In genomic region chr4:155972651-155973050, GRCm38 (mm10) we compare ENCODE assay signal across 20 mouse cellular contexts.
"Had no signal": no experiment of that assay in that cellular context is flagged by ENCODE, and none has a peak within 500 bp of the region (broad histone marks: within the 10 kb centered on the region; RNA-seq: fewer than 3 reads in every experiment).

No protein-coding gene starts in this region.

- H3K36me3 ChIP-seq: limb, embryonic 12.5 days; liver, embryonic 12.5 days; lung, embryonic 15.5 days; midbrain, embryonic 15.5 days; neural tube, embryonic 12.5 days; neural tube, embryonic 15.5 days had no signal

- DNase-seq: kidney, adult 18-20 months; kidney, postnatal 36 days; layer of hippocampus, postnatal 36 days; liver; lung, adult 18-20 months; lung, postnatal 10 days; lung, postnatal 36 days; thymus, adult 18-20 months; thymus, postnatal 36 days had no signal

- H3K27ac ChIP-seq: kidney, postnatal 0 days; left cerebral cortex, adult 2 months; limb, embryonic 12.5 days; liver, embryonic 12.5 days; liver, embryonic 15.5 days; lung, embryonic 15.5 days; midbrain, embryonic 15.5 days; neural tube, embryonic 12.5 days; neural tube, embryonic 15.5 days had no signal

- H3K4me1 ChIP-seq: limb, embryonic 12.5 days; lung, embryonic 15.5 days; midbrain, embryonic 15.5 days; neural tube, embryonic 12.5 days; neural tube, embryonic 15.5 days had no signal

- H3K27me3 ChIP-seq: limb, embryonic 12.5 days; liver, embryonic 12.5 days; liver, embryonic 15.5 days; lung, embryonic 15.5 days; midbrain, embryonic 15.5 days; neural tube, embryonic 12.5 days; neural tube, embryonic 15.5 days had no signal

- ATAC-seq: liver, embryonic 12.5 days; midbrain, embryonic 15.5 days had no signal

- H3K4me3 ChIP-seq: left cerebral cortex, adult 2 months; limb, embryonic 12.5 days; liver, embryonic 12.5 days; liver, embryonic 15.5 days; lung, embryonic 15.5 days; megakaryocyte, embryonic 14.5 days; midbrain, embryonic 15.5 days; neural tube, embryonic 12.5 days; neural tube, embryonic 15.5 days had no signal

- H3K4me2 ChIP-seq: limb, embryonic 12.5 days; liver, embryonic 12.5 days; liver, embryonic 15.5 days; lung, embryonic 15.5 days; midbrain, embryonic 11.5 days; midbrain, embryonic 15.5 days; neural tube, embryonic 12.5 days; neural tube, embryonic 15.5 days had no signal

- H3K9ac ChIP-seq: limb, embryonic 12.5 days; liver, embryonic 12.5 days; liver, embryonic 15.5 days; lung, embryonic 15.5 days; midbrain, embryonic 15.5 days; neural tube, embryonic 12.5 days; neural tube, embryonic 15.5 days had no signal

- H3K9me3 ChIP-seq: limb, embryonic 12.5 days; liver, embryonic 12.5 days; liver, embryonic 15.5 days; lung, embryonic 15.5 days; megakaryocyte, embryonic 14.5 days; midbrain, embryonic 15.5 days; neural tube, embryonic 12.5 days; neural tube, embryonic 15.5 days had no signal
